In the genomic region with DNA sequence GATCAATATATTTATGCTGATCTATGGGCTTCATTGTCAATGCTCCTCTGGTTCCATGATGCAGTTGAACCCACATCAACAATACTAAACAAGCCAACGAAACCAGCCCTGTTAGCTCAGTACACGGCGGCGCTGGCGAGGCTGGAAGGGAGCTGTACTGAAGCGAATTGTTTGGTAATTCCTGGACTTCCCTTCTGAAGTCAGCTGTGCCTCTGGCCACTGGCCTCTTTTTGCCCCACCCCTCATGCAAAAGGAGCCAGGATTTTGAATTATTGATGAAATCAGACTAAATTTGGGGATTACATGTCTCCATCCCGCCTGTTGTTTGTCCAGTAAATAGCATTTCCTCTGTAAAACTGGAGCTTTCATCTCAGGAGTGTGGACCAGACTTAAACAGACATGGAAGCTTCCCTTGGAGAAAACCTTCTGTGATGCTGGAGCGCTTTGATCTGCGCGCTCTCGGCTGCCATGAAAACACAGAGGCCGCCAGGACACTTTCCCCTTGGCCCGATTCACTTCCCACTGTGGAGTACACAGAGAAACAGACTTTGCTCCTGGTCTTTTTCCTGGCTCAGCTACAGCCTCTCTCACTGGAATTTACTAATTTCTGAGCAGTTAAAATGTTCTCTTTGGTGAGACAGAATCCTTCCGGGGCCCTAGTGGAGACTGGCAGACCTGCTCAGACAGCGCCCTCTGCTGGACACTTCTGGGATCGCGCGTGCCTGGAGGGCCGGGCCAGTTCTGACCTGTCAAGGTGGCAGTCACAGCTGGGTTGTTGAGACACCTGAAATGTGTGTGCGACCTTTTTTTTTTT, we compare ENCODE assay signal across 8 mouse cellular contexts.
DNase-seq lines count a peak whose midpoint lies in the region; ATAC-seq and TF ChIP-seq lines count a peak whose summit lies in the region.

No protein-coding gene starts in this region.

- no peaks in the 10 kb centered on the region for H3K27me3 ChIP-seq in heart, embryonic 14.5 days (ENCODE audit: control insufficient read depth, insufficient read depth, low read length)
- H3K27me3 ChIP-seq in liver, embryonic 12.5 days (replicated peaks), result no peaks in the 10 kb centered on the region
- H3K27me3 ChIP-seq in stomach, embryonic 15.5 days (replicated peaks), result no peaks in the 10 kb centered on the region

- no peak for ATAC-seq in heart, embryonic 14.5 days (ENCODE audit: insufficient number of reproducible peaks, insufficient read depth, low FRiP score, low read depth)
- ATAC-seq in liver, embryonic 12.5 days, result no peak
- ATAC-seq in stomach, embryonic 15.5 days (ENCODE audit: insufficient read depth, low FRiP score, low read depth), result peak; percentile 39; the same call in 1 of the 2 replicates

- no peak overlapping the region for H3K9ac ChIP-seq in heart, embryonic 14.5 days (ENCODE audit: low read length)
- H3K9ac ChIP-seq in liver, embryonic 12.5 days, result no peak overlapping the region
- no peak overlapping the region for H3K9ac ChIP-seq in stomach, embryonic 15.5 days

- no peaks in the 10 kb centered on the region for H3K4me1 ChIP-seq in bone marrow, adult 2 months (ENCODE audit: control insufficient read depth, insufficient read depth, low read length)
- H3K4me1 ChIP-seq in heart, embryonic 14.5 days (ENCODE audit: control insufficient read depth in 2 of 2, insufficient read depth in 2 of 2, low read length in 2 of 2), result no peaks in the 10 kb centered on the region; a peak in 2 of 4 replicates
- no peaks in the 10 kb centered on the region for H3K4me1 ChIP-seq in liver, embryonic 12.5 days
- H3K4me1 ChIP-seq in stomach, embryonic 15.5 days, result no peaks in the 10 kb centered on the region; the same call in 1 of the 2 replicates

- H3K4me3 ChIP-seq in bone marrow, adult 2 months (replicated peaks; ENCODE audit: control insufficient read depth, low read depth, low read length), result no peak overlapping the region
- peak overlapping the region; percentile 37 to 41 for H3K4me3 ChIP-seq in heart, embryonic 14.5 days (ENCODE audit: control insufficient read depth in 1 of 2, insufficient read depth in 1 of 2, low read depth in 1 of 2, low read length in 2 of 2)
- H3K4me3 ChIP-seq in liver, embryonic 12.5 days, result peak overlapping the region; percentile 29
- H3K4me3 ChIP-seq in stomach, embryonic 15.5 days (replicated peaks), result peak overlapping the region; percentile 17; the same call in 1 of the 2 replicates

- peak overlapping the region; percentile 60 for H3K4me2 ChIP-seq in heart, embryonic 14.5 days (ENCODE audit: low read length)
- peak overlapping the region; percentile 46 for H3K4me2 ChIP-seq in liver, embryonic 12.5 days
- peak overlapping the region; percentile 46 for H3K4me2 ChIP-seq in stomach, embryonic 15.5 days

- no peak overlapping the region for H3K27ac ChIP-seq in bone marrow, adult 2 months (ENCODE audit: control insufficient read depth, insufficient read depth, low read depth, low read length, poor library complexity)
- H3K27ac ChIP-seq in heart, embryonic 14.5 days (replicated peaks in 1 of 2; ENCODE audit: control insufficient read depth in 1 of 2, insufficient read depth in 1 of 2, low read depth in 2 of 2, low read length in 2 of 2), result no peak overlapping the region
- H3K27ac ChIP-seq in liver, embryonic 12.5 days, result no peak overlapping the region
- peak overlapping the region; percentile 44; the same call in 1 of the 2 replicates for H3K27ac ChIP-seq in stomach, embryonic 15.5 days

- TF ChIP-seq CTCF in bone marrow, adult 2 months (IDR thresholded peaks at IDR 0.05; ENCODE audit: control insufficient read depth, insufficient read depth, low read length), result peak; percentile 89

- H3K36me3 ChIP-seq in heart, embryonic 14.5 days (ENCODE audit: control insufficient read depth, insufficient read depth, low read length), result no peaks in the 10 kb centered on the region
- H3K36me3 ChIP-seq in liver, embryonic 12.5 days, result no peaks in the 10 kb centered on the region
- no peaks in the 10 kb centered on the region for H3K36me3 ChIP-seq in stomach, embryonic 15.5 days

- TF ChIP-seq POLR2A in bone marrow, adult 2 months (IDR thresholded peaks at IDR 0.05; ENCODE audit: borderline replicate concordance, control insufficient read depth, low read depth, low read length), result no peak

- WGBS in bone marrow, adult 2 months, result 45% methylated on average over 20 of the region's 20 CpGs
- 36% methylated on average over 20 of the region's 20 CpGs for WGBS in heart, embryonic 14.5 days
- 38% methylated on average over 20 of the region's 20 CpGs for WGBS in liver, embryonic 12.5 days (ENCODE audit: insufficient replicate concordance)
- 22% methylated on average over 20 of the region's 20 CpGs for WGBS in stomach, embryonic 15.5 days

- peak; percentile 49 for DNase-seq in 416B (ENCODE audit: low read depth)
- DNase-seq in fibroblast of lung, adult 2 months (ENCODE audit: low read depth), result peak; percentile 29
- peak; percentile 92 for DNase-seq in kidney, postnatal 14 days
- DNase-seq in neural tube, embryonic 10.5 days (ENCODE audit: extremely low spot score, low spot score), result peak; percentile 92

- H3K9me3 ChIP-seq in heart, embryonic 14.5 days (ENCODE audit: control insufficient read depth, low read length), result no peaks in the 10 kb centered on the region
- no peaks in the 10 kb centered on the region for H3K9me3 ChIP-seq in liver, embryonic 12.5 days (replicated peaks)
- no peaks in the 10 kb centered on the region for H3K9me3 ChIP-seq in stomach, embryonic 15.5 days

Comparison
In these comparisons a context has a peak if more than half of its experiments do, and no peak if none do; other contexts are left out.
1. DNase-seq: peak in every context shown above with its lines; median percentile 92 in kidney, postnatal 14 days; 92 in neural tube, embryonic 10.5 days; 49 in 416B; 29 in fibroblast of lung, adult 2 months.